Mouse (Mus musculus): ENCODE measurements around the gene Slc6a9. TPM values are rescaled to one million over a fixed set of nuclear protein-coding genes. Genes with fewer than 3 reads are reported as not detected.

Slc6a9 gene
- polyA plus RNA-seq, 1 experiment from 2014 or later, result 13.2 TPM

- Histone ChIP-seq H3K36me3 (no peaks in the 10 kb centered on the region), H3K4me3 (replicated peaks) (no peak overlapping the region), H3K9ac (no peak overlapping the region), H3K4me2 (replicated peaks) (peak overlapping the region; percentile 22; the same call in 1 of the 2 replicates), H3K27ac (replicated peaks) (no peak overlapping the region), H3K27me3 (no peaks in the 10 kb centered on the region), H3K4me1 (peaks cover 22% of the 10 kb centered on the region), H3K9me3 (replicated peaks) (no peaks in the 10 kb centered on the region)
- 7% methylated on average over 12 of the region's 12 CpGs for WGBS
- peak; percentile 31; the same call in 1 of the 2 replicates for ATAC-seq (ENCODE audit: insufficient number of reproducible peaks, low FRiP score, low TSS enrichment, low read depth)
These were observed 4.8 kb upstream of the Slc6a9 start for GRCm38 (mm10) chr4:117829260-117830123.

DNA sequence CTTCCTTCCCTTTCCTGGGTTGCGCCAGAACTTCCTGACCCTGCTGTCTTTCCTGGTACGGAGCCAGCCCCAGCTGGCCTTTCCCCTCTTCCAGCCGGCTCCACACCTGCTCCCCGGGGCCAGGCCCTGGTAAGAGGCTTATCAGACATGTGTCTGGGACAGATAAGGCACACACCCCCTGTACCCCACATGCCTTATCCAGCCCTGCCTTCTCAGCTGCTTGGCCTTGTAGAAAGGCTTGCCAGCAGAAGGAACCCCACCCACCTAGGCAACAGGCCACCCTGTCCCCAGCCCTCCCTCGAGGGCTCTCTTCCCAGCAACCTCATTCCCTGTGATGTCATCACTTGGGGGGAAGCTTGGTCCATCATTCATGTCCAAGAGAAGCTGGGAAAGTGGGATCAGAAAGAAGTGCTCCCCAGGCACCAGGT lies 4.2 kb upstream of the Slc6a9 start:
- Histone ChIP-seq H3K4me2 (replicated peaks) (peak overlapping the region; percentile 22; the same call in 1 of the 2 replicates), H3K27ac (replicated peaks) (no peak overlapping the region), H3K4me1 (peaks cover 26% of the 10 kb centered on the region), H3K9ac (no peak overlapping the region), H3K36me3 (no peaks in the 10 kb centered on the region), H3K27me3 (no peaks in the 10 kb centered on the region), H3K9me3 (replicated peaks) (no peaks in the 10 kb centered on the region), H3K4me3 (replicated peaks) (no peak overlapping the region)
- ATAC-seq (ENCODE audit: insufficient number of reproducible peaks, low FRiP score, low TSS enrichment, low read depth), result 0 out of 2 replicates have a peak, but pooled peaks have one; percentile 18
- WGBS, result 16% methylated on average over 5 of the region's 5 CpGs

DNA sequence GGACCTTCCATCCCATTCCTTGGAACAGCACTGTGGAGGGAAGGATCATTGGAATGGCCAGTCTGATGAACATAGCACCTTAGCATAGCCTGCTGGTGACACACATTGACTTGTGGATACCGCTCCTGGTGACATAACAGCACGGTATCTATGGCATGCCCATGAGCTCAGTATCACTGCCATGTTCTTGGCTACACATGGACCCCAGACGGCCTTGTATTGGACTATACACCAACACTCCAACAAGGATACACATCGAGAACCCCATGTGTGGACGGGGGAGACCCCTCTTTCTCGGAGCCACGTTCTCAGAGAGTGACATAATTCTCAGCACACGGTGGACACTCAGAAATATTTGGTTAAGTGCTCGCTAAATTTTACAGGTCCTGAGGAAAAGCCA lies 3.5 kb upstream of the Slc6a9 start:
- peaks cover 26% of the 10 kb centered on the region for H3K4me1 ChIP-seq
- no peak overlapping the region for H3K4me2 ChIP-seq (replicated peaks)
- 90% methylated on average over 9 of the region's 9 CpGs for WGBS
- ATAC-seq (ENCODE audit: insufficient number of reproducible peaks, low FRiP score, low TSS enrichment, low read depth), result no peak
- no peaks in the 10 kb centered on the region for H3K9me3 ChIP-seq (replicated peaks)
- no peak overlapping the region for H3K4me3 ChIP-seq (replicated peaks)
- H3K27me3 ChIP-seq, result no peaks in the 10 kb centered on the region
- H3K36me3 ChIP-seq, result no peaks in the 10 kb centered on the region
- H3K27ac ChIP-seq (replicated peaks), result no peak overlapping the region
- no peak overlapping the region for H3K9ac ChIP-seq

GRCm38 (mm10) chr4:117831499-117831898 lies 2.8 kb upstream of the Slc6a9 start:
- no peaks in the 10 kb centered on the region for H3K9me3 ChIP-seq (replicated peaks)
- no peaks in the 10 kb centered on the region for H3K36me3 ChIP-seq
- H3K4me1 ChIP-seq, result peaks cover 26% of the 10 kb centered on the region
- WGBS, result 63% methylated on average over 2 of the region's 2 CpGs
- no peaks in the 10 kb centered on the region for H3K27me3 ChIP-seq
- H3K4me2 ChIP-seq (replicated peaks), result no peak overlapping the region
- no peak for ATAC-seq (ENCODE audit: insufficient number of reproducible peaks, low FRiP score, low TSS enrichment, low read depth)
- H3K4me3 ChIP-seq (replicated peaks), result no peak overlapping the region
- no peak overlapping the region for H3K9ac ChIP-seq
- no peak overlapping the region for H3K27ac ChIP-seq (replicated peaks)

- Histone ChIP-seq H3K27me3 (no peaks in the 10 kb centered on the region), H3K4me3 (replicated peaks) (no peak overlapping the region), H3K27ac (replicated peaks) (no peak overlapping the region), H3K36me3 (no peaks in the 10 kb centered on the region), H3K4me2 (replicated peaks) (no peak overlapping the region), H3K4me1 (peaks cover 31% of the 10 kb centered on the region), H3K9me3 (replicated peaks) (no peaks in the 10 kb centered on the region), H3K9ac (no peak overlapping the region)
- WGBS, result 66% methylated on average over 9 of the region's 9 CpGs
- ATAC-seq (ENCODE audit: insufficient number of reproducible peaks, low FRiP score, low TSS enrichment, low read depth), result no peak
These were observed 2.2 kb upstream of the Slc6a9 start for GRCm38 (mm10) chr4:117831920-117832691.

DNA sequence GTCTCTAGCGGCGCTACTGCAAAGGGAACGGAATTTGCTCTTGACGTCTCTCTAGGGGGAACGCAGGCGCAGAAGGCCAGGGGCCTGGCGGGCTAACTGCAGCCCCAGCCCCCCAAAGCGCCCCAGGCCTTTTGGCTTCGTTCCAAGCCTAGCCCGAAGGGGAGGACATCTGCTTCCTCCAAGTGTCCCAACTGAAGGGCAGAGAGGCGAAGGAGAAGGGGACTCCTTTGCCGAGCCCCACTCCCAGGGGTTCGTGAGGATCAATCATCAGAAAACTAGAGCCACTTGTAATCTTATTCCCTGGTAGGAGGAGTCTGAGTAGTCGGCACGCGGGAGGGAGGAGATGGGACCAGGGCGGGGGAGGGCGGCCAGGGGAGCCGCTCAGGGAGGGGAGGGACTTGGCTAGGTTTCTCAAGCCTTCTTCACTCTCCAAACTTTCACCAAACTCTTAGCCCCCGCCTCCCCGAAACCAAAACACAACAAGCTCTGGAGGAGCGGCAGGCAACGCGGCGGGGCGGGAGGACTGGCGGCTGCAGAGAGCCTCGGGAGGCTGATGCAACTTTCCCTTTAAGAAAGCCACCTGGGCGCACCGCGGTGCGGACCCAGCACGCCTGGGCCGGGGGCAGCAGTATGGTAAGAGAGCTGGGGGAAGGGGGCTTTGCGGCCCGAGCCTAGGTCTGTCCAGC lies 682 bp downstream of the Slc6a9 start:
- peaks cover 32% of the 10 kb centered on the region for H3K4me1 ChIP-seq
- H3K4me3 ChIP-seq (replicated peaks), result peak overlapping the region; percentile 83
- no peaks in the 10 kb centered on the region for H3K27me3 ChIP-seq
- peak overlapping the region; percentile 74 for H3K9ac ChIP-seq
- H3K36me3 ChIP-seq, result no peaks in the 10 kb centered on the region
- H3K9me3 ChIP-seq (replicated peaks), result no peaks in the 10 kb centered on the region
- peak; percentile 62 for ATAC-seq (ENCODE audit: insufficient number of reproducible peaks, low FRiP score, low TSS enrichment, low read depth)
- H3K27ac ChIP-seq (replicated peaks), result peak overlapping the region; percentile 90
- WGBS, result under 1% methylated on average over 36 of the region's 36 CpGs
- H3K4me2 ChIP-seq (replicated peaks), result peak overlapping the region; percentile 97

DNA sequence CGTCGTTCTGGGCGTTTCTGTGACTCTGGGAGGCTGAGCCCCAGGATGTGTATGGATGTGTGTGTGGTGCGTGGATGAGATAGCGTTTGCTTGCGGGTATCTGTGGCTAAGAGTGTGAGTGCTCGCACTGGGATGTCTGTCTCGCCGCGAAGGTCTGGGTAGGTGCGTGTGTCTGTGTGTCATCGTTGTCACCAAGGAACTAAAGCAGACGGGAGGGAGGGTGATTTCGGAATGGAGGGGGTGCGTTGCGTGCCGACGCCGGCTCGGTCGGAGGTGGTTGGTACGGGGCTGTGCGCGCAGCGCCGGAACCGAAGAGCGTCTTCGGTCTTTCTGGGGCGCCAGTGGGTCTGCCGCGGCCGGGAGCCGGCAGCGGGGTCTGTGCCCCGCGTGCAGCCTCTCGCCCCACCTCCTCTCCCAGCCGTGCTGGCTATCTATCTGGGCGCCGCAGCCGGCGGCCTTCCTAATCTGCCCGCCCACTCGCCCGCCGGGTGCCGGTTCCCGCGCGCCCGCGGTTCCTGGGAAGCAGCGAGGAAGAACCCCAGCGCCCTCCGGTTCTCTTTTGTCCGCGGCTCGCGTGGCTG lies 1.3 kb downstream of the Slc6a9 start:
- Histone ChIP-seq H3K4me1 (peaks cover 25% of the 10 kb centered on the region), H3K9me3 (replicated peaks) (no peaks in the 10 kb centered on the region), H3K9ac (peak overlapping the region; percentile 74), H3K27me3 (no peaks in the 10 kb centered on the region), H3K27ac (replicated peaks) (peak overlapping the region; percentile 90), H3K36me3 (no peaks in the 10 kb centered on the region), H3K4me2 (replicated peaks) (peak overlapping the region; percentile 97), H3K4me3 (replicated peaks) (peak overlapping the region; percentile 83)
- WGBS, result under 1% methylated on average over 60 of the region's 60 CpGs
- ATAC-seq (ENCODE audit: insufficient number of reproducible peaks, low FRiP score, low TSS enrichment, low read depth), result peak; percentile 12; the same call in 1 of the 2 replicates

DNA sequence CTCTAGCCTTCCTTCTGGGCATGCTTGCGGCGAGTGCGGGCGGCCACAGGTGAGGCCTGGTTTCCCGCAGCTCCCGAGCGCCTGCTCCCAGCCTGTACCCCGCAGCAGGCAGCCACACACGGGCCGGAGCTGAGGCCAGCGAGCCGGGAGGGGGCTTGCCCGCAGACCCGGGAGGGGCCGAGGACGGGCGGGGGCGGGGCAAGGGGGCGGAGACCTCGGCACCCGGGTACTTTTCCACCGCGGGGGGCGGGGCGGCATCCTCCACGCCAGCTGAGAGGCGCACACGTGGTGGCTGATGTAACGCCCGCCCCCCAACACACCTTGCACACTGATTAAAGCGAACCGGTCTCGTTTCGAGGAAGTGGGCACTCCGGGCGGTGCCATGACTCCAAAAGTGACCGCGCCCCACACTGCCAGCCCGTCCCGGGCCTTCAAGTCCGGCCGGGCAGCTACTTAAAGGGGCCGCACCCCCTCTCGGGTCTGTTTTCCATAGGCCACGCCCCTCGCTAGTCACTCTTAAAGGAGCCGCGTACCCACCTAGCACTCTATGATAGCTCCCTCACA lies 2.0 kb downstream of the Slc6a9 start:
- Histone ChIP-seq H3K9me3 (replicated peaks) (no peaks in the 10 kb centered on the region), H3K4me1 (peaks cover 25% of the 10 kb centered on the region), H3K9ac (peak overlapping the region; percentile 74), H3K4me3 (replicated peaks) (peak overlapping the region; percentile 83), H3K4me2 (replicated peaks) (peak overlapping the region; percentile 97), H3K27me3 (no peaks in the 10 kb centered on the region), H3K27ac (replicated peaks) (peak overlapping the region; percentile 90), H3K36me3 (no peaks in the 10 kb centered on the region)
- under 1% methylated on average over 48 of the region's 48 CpGs for WGBS
- ATAC-seq (ENCODE audit: insufficient number of reproducible peaks, low FRiP score, low TSS enrichment, low read depth), result peak; percentile 90

- H3K9me3 ChIP-seq (replicated peaks), result no peaks in the 10 kb centered on the region
- H3K4me1 ChIP-seq, result peaks cover 16% of the 10 kb centered on the region
- H3K9ac ChIP-seq, result no peak overlapping the region
- no peak for ATAC-seq (ENCODE audit: insufficient number of reproducible peaks, low FRiP score, low TSS enrichment, low read depth)
- no peak overlapping the region for H3K4me3 ChIP-seq (replicated peaks)
- H3K36me3 ChIP-seq, result no peaks in the 10 kb centered on the region
- no peak overlapping the region for H3K4me2 ChIP-seq (replicated peaks)
- no peaks in the 10 kb centered on the region for H3K27me3 ChIP-seq
- WGBS, result 73% methylated on average over 4 of the region's 4 CpGs
- no peak overlapping the region for H3K27ac ChIP-seq (replicated peaks)
These were observed 3.0 kb downstream of the Slc6a9 start for GRCm38 (mm10) chr4:117837271-117837670.

- no peak overlapping the region for H3K9ac ChIP-seq
- ATAC-seq (ENCODE audit: insufficient number of reproducible peaks, low FRiP score, low TSS enrichment, low read depth), result no peak
These were observed 5.1 kb downstream of the Slc6a9 start for GRCm38 (mm10) chr4:117839366-117839765.

More at GRCm38 (mm10) chr4:117839366-117839765, 5.1 kb downstream of the Slc6a9 start:
- Histone ChIP-seq H3K4me2 (replicated peaks) (no peak overlapping the region), H3K36me3 (no peaks in the 10 kb centered on the region), H3K4me1 (peaks cover 16% of the 10 kb centered on the region), H3K27me3 (no peaks in the 10 kb centered on the region), H3K9me3 (replicated peaks) (no peaks in the 10 kb centered on the region), H3K4me3 (replicated peaks) (no peak overlapping the region), H3K27ac (replicated peaks) (no peak overlapping the region)
- 72% methylated on average over 6 of the region's 6 CpGs for WGBS
